Mouse (Mus musculus) C2C12 (cell line): ENCODE measurements around the gene Pawr.

Experiments
- CTCF ChIP-seq: IDR thresholded peaks from one replicate; pipeline ENCODE4 v1.5.1; 2011; ENCODE audit not compliant: control insufficient read depth, insufficient read depth, insufficient read length
- MAX ChIP-seq: IDR thresholded peaks from one replicate; pipeline ENCODE4 v1.6.1; 2011; ENCODE audit warnings: mild to moderate bottlenecking, control low read depth

DNA sequence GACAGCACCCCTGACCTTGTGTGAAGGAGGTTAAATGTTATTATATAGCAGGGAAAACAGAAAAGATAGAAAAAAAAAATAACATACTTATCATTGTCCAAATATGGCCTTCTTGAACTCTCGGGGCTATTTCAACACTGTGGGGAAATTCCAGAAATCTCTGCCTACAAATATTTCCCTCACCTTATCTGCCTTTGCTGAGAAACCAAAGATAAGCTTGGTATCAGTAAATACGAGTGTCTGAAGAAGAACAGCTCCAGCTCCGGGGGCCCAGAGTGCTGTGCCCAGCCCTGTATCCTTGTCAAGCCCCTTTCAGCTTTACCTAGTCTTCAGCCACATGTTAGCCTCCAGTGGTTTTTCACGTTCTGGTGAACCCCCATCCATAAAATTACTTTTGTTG, 113.2 kb downstream of the Pawr start:
- TF ChIP-seq CTCF (no peak), MAX (no peak)
